Mouse (Mus musculus) hindbrain, embryonic 15.5 days (tissue): ENCODE data around the gene Wdr72. TPM values are rescaled to one million over a fixed set of nuclear protein-coding genes. Genes with fewer than 3 reads are reported as not detected.

ENCODE experiments used
- ATAC-seq: fragments of 200-750 bp; cut with Nextera tagmentation; 2 replicates; pipeline ENCODE4 v1.8.0; 2017; ENCODE audit warnings: low read depth, moderate number of reproducible peaks, moderate TSS enrichment; ENCODE audit not compliant: low FRiP score
- H3K27ac ChIP-seq: fragments of 300-500 bp; sonication (generic); replicated peaks from 2 replicates; pipeline ENCODE4 v1.5.1; 2015; ENCODE audit warnings: mild to moderate bottlenecking, inconsistent platforms
- H3K27me3 ChIP-seq: fragments of 300-500 bp; sonication (generic); 2 replicates; pipeline ENCODE4 v1.6.1; 2015; ENCODE audit warnings: control low read depth, inconsistent platforms
- H3K36me3 ChIP-seq: fragments of 300-500 bp; sonication (generic); 2 replicates; pipeline ENCODE4 v1.6.1; 2015; ENCODE audit warnings: control low read depth, inconsistent platforms
- H3K4me1 ChIP-seq: fragments of 300-500 bp; sonication (generic); replicated peaks from 2 replicates; pipeline ENCODE4 v1.6.1; 2015; ENCODE audit warnings: control low read depth, inconsistent platforms
- H3K4me2 ChIP-seq: fragments of 300-500 bp; sonication (generic); 2 replicates; pipeline ENCODE4 v1.6.1; 2015; ENCODE audit warnings: moderate library complexity, mild to moderate bottlenecking, inconsistent platforms
- H3K4me3 ChIP-seq: fragments of 300-500 bp; sonication (generic); 2 replicates; pipeline ENCODE4 v1.5.1; 2015; ENCODE audit warnings: mild to moderate bottlenecking, inconsistent platforms
- H3K9ac ChIP-seq: fragments of 300-500 bp; sonication (generic); 2 replicates; pipeline ENCODE4 v1.6.1; 2015; ENCODE audit warnings: inconsistent platforms
- H3K9me3 ChIP-seq: fragments of 300-500 bp; sonication (generic); 2 replicates; pipeline ENCODE4 v1.6.1; 2016; ENCODE audit warnings: control low read depth, inconsistent platforms
- WGBS: fragments of 180-500 bp; shearing (Covaris S2); methylation state at CpG from one replicate; pipeline ENCODE4 v1.1.7; 2015; 5-methylcytosine and 5-hydroxymethylcytosine counted together
- polyA plus RNA-seq: library from polyadenylated mRNA; unstranded; fragments of >200 nt; fragmentation: Nextera tagmentation; extraction: Ambion mirVana; gene quantifications from 2 replicates; pipeline ENCODE4 v1.2.1, GENCODE M21; 2015

The Wdr72 gene
- polyA plus RNA-seq, 1 experiment from 2014 or later: 0.97 TPM

- Histone ChIP-seq H3K36me3 (no peaks in the 10 kb centered on the region), H3K9ac (no peak overlapping the region), H3K27ac (no peak overlapping the region), H3K4me3 (no peak overlapping the region), H3K4me1 (peaks cover 7% of the 10 kb centered on the region), H3K27me3 (no peaks in the 10 kb centered on the region), H3K9me3 (no peaks in the 10 kb centered on the region), H3K4me2 (no peak overlapping the region)
- no peak for ATAC-seq
- 26% methylated on average over 9 of the region's 9 CpGs for WGBS
Observed at GRCm38 (mm10) chr9:74330706-74331495, 220.7 kb downstream of the Wdr72 start.

GRCm38 (mm10) chr9:74332321-74332720 is 222.2 kb downstream of the Wdr72 start:
- H3K27ac ChIP-seq: no peak overlapping the region
- no peak overlapping the region for H3K4me3 ChIP-seq
- no peak overlapping the region for H3K9ac ChIP-seq
- peaks cover 7% of the 10 kb centered on the region for H3K4me1 ChIP-seq
- 90% methylated on average over 3 of the region's 3 CpGs for WGBS
- H3K27me3 ChIP-seq: no peaks in the 10 kb centered on the region
- no peak overlapping the region for H3K4me2 ChIP-seq
- ATAC-seq: no peak
- H3K36me3 ChIP-seq: no peaks in the 10 kb centered on the region
- no peaks in the 10 kb centered on the region for H3K9me3 ChIP-seq

Other genes with a start within 250 kb of the Wdr72 start
- 5.8 and 6.4 TPM in 2 replicates for gene Unc13c, start 141.4 kb upstream of the Wdr72 start, polyA plus RNA-seq